Mouse (Mus musculus) embryonic facial prominence, embryonic 13.5 days (tissue): ENCODE data around the gene Ctdsp1. TPM values are rescaled to one million over a fixed set of nuclear protein-coding genes. Genes with fewer than 3 reads are reported as not detected.

Source experiments
- ATAC-seq: fragments of 200-750 bp; cut with Nextera tagmentation; 2 replicates; pipeline ENCODE4 v1.8.0; 2017; ENCODE audit warnings: low read depth; ENCODE audit not compliant: insufficient number of reproducible peaks, insufficient read depth, low FRiP score, low TSS enrichment
- H3K27ac ChIP-seq: fragments of 300-500 bp; sonication (generic); 2 replicates; pipeline ENCODE4 v1.5.1; 2015; ENCODE audit warnings: moderate library complexity, mild to moderate bottlenecking, inconsistent platforms
- H3K27me3 ChIP-seq: fragments of 300-500 bp; sonication (generic); 2 replicates; pipeline ENCODE4 v1.6.1; 2015; ENCODE audit warnings: mild to moderate bottlenecking, inconsistent platforms
- H3K36me3 ChIP-seq: fragments of 300-500 bp; sonication (generic); 2 replicates; pipeline ENCODE4 v1.6.1; 2015; ENCODE audit warnings: mild to moderate bottlenecking, inconsistent platforms
- H3K4me1 ChIP-seq: fragments of 300-500 bp; sonication (generic); 2 replicates; pipeline ENCODE4 v1.6.1; 2015; ENCODE audit warnings: inconsistent platforms
- H3K4me2 ChIP-seq: fragments of 300-500 bp; sonication (generic); 2 replicates; pipeline ENCODE4 v1.6.1; 2015; ENCODE audit warnings: moderate library complexity, mild to moderate bottlenecking, inconsistent platforms
- H3K4me3 ChIP-seq: fragments of 300-500 bp; sonication (generic); 2 replicates; pipeline ENCODE4 v1.5.1; 2015; ENCODE audit warnings: mild to moderate bottlenecking, inconsistent platforms
- H3K9ac ChIP-seq: fragments of 300-500 bp; sonication (generic); 2 replicates; pipeline ENCODE4 v1.6.1; 2015; ENCODE audit warnings: mild to moderate bottlenecking, inconsistent platforms
- H3K9me3 ChIP-seq: fragments of 300-500 bp; sonication (generic); 2 replicates; pipeline ENCODE4 v1.6.1; 2016; ENCODE audit warnings: inconsistent platforms
- WGBS: fragments of 180-500 bp; shearing (Covaris S2); methylation state at CpG from one replicate; pipeline ENCODE4 v1.1.7; 2015; ENCODE audit warnings: mixed read lengths; 5-methylcytosine and 5-hydroxymethylcytosine counted together
- polyA plus RNA-seq: library from polyadenylated mRNA; unstranded; fragments of >200 nt; fragmentation: Nextera tagmentation; extraction: Ambion mirVana; gene quantifications from 2 replicates; pipeline ENCODE4 v1.2.1, GENCODE M21; 2015

The Ctdsp1 gene
- polyA plus RNA-seq, 1 experiment from 2014 or later: 91.0 TPM

- Histone ChIP-seq H3K9me3 (no peaks in the 10 kb centered on the region), H3K4me3 (no peak within 1 kb of the TSS), H3K4me2 (peak within 1 kb of the TSS; percentile 7; the same call in 1 of the 2 replicates), H3K9ac (peak within 1 kb of the TSS; percentile 60), H3K4me1 (peaks cover 8% of the 10 kb centered on the region; the same call in 1 of the 2 replicates), H3K27me3 (no peaks in the 10 kb centered on the region), H3K27ac (0 out of 2 replicates have a peak within 1 kb of the TSS, but pooled peaks have one; percentile 22), H3K36me3 (no peaks in the 10 kb centered on the region)
- WGBS: 6% methylated on average over 2 of the region's 2 CpGs
- ATAC-seq: peak; percentile 68; the same call in 1 of the 2 replicates
These were observed 29.5 kb upstream of the Ctdsp1 start, which contains the start of gene Catip for GRCm38 (mm10) chr1:74361812-74362211. Gene Catip (plus strand): TSS chr1:74362108.

- H3K4me1 ChIP-seq: peaks cover 8% of the 10 kb centered on the region
- no peak overlapping the region for H3K4me3 ChIP-seq
- peak overlapping the region; percentile 60 for H3K9ac ChIP-seq
- 0 out of 2 replicates have a peak overlapping the region, but pooled peaks have one; percentile 22 for H3K27ac ChIP-seq
- peak overlapping the region; percentile 7; the same call in 1 of the 2 replicates for H3K4me2 ChIP-seq
- no peaks in the 10 kb centered on the region for H3K36me3 ChIP-seq
- no peaks in the 10 kb centered on the region for H3K27me3 ChIP-seq
- ATAC-seq: peak; percentile 29; the same call in 1 of the 2 replicates
- 61% methylated on average over 17 of the region's 17 CpGs for WGBS
- no peaks in the 10 kb centered on the region for H3K9me3 ChIP-seq
These were observed 28.7 kb upstream of the Ctdsp1 start for GRCm38 (mm10) chr1:74362325-74363229.

GRCm38 (mm10) chr1:74363437-74363836 is 27.9 kb upstream of the Ctdsp1 start:
- H3K9me3 ChIP-seq: no peaks in the 10 kb centered on the region
- WGBS: 62% methylated on average over 5 of the region's 5 CpGs
- no peaks in the 10 kb centered on the region for H3K36me3 ChIP-seq
- no peak overlapping the region for H3K27ac ChIP-seq
- ATAC-seq: no peak
- H3K4me2 ChIP-seq: no peak overlapping the region
- H3K27me3 ChIP-seq: no peaks in the 10 kb centered on the region
- H3K9ac ChIP-seq: peak overlapping the region; percentile 27; the same call in 1 of the 2 replicates
- peaks cover 14% of the 10 kb centered on the region for H3K4me1 ChIP-seq
- H3K4me3 ChIP-seq: no peak overlapping the region

GRCm38 (mm10) chr1:74364270-74364669 is 27.0 kb upstream of the Ctdsp1 start:
- H3K27me3 ChIP-seq: no peaks in the 10 kb centered on the region
- WGBS: 77% methylated on average over 8 of the region's 8 CpGs
- no peak for ATAC-seq

GRCm38 (mm10) chr1:74367886-74368645 is 23.2 kb upstream of the Ctdsp1 start:
- H3K4me2 ChIP-seq: peak overlapping the region; percentile 71
- no peaks in the 10 kb centered on the region for H3K36me3 ChIP-seq
- no peaks in the 10 kb centered on the region for H3K27me3 ChIP-seq
- no peak overlapping the region for H3K27ac ChIP-seq
- peaks cover 9% of the 10 kb centered on the region for H3K4me1 ChIP-seq
- ATAC-seq: peak; percentile 60; the same call in 1 of the 2 replicates
- peak overlapping the region; percentile 71 for H3K9ac ChIP-seq
- peak overlapping the region; percentile 41 for H3K4me3 ChIP-seq
- H3K9me3 ChIP-seq: no peaks in the 10 kb centered on the region
- WGBS: 16% methylated on average over 34 of the region's 34 CpGs

More at GRCm38 (mm10) chr1:74364270-74364669, 27.0 kb upstream of the Ctdsp1 start:
- H3K9ac ChIP-seq: no peak overlapping the region
- H3K27ac ChIP-seq: no peak overlapping the region
- no peak overlapping the region for H3K4me2 ChIP-seq
- no peaks in the 10 kb centered on the region for H3K9me3 ChIP-seq
- H3K4me1 ChIP-seq: peaks cover 14% of the 10 kb centered on the region
- no peak overlapping the region for H3K4me3 ChIP-seq
- H3K36me3 ChIP-seq: no peaks in the 10 kb centered on the region

- Histone ChIP-seq H3K4me2 (no peak overlapping the region), H3K9me3 (no peaks in the 10 kb centered on the region), H3K4me3 (no peak overlapping the region), H3K4me1 (peaks cover 9% of the 10 kb centered on the region), H3K36me3 (no peaks in the 10 kb centered on the region), H3K9ac (no peak overlapping the region; the same call in 1 of the 2 replicates), H3K27ac (no peak overlapping the region), H3K27me3 (no peaks in the 10 kb centered on the region)
- 55% methylated on average over 4 of the region's 4 CpGs for WGBS
- ATAC-seq: no peak
These were observed 21.3 kb upstream of the Ctdsp1 start for GRCm38 (mm10) chr1:74370040-74370439.

GRCm38 (mm10) chr1:74373372-74373771 is 17.9 kb upstream of the Ctdsp1 start:
- peaks cover 9% of the 10 kb centered on the region for H3K4me1 ChIP-seq
- ATAC-seq: no peak
- H3K9me3 ChIP-seq: no peaks in the 10 kb centered on the region
- H3K36me3 ChIP-seq: no peaks in the 10 kb centered on the region
- no peak overlapping the region for H3K4me2 ChIP-seq
- no peak overlapping the region for H3K4me3 ChIP-seq
- H3K27me3 ChIP-seq: no peaks in the 10 kb centered on the region
- no peak overlapping the region for H3K9ac ChIP-seq
- H3K27ac ChIP-seq: no peak overlapping the region
- 72% methylated on average over 4 of the region's 4 CpGs for WGBS

GRCm38 (mm10) chr1:74374980-74375379 is 16.3 kb upstream of the Ctdsp1 start, which contains the start of gene Slc11a1:
Gene Slc11a1 (plus strand): TSS chr1:74375195.
- H3K4me3 ChIP-seq: no peak within 1 kb of the TSS
- H3K27ac ChIP-seq: no peak within 1 kb of the TSS
- H3K36me3 ChIP-seq: no peaks in the 10 kb centered on the region
- no peak for ATAC-seq
- H3K27me3 ChIP-seq: no peaks in the 10 kb centered on the region
- no peaks in the 10 kb centered on the region for H3K9me3 ChIP-seq
- 74% methylated on average over 8 of the region's 8 CpGs for WGBS
- peaks cover 8% of the 10 kb centered on the region for H3K4me1 ChIP-seq
- no peak within 1 kb of the TSS for H3K4me2 ChIP-seq
- no peak within 1 kb of the TSS for H3K9ac ChIP-seq

GRCm38 (mm10) chr1:74375561-74375960 is 15.7 kb upstream of the Ctdsp1 start:
- WGBS: 79% methylated on average over 10 of the region's 10 CpGs
- no peak overlapping the region for H3K27ac ChIP-seq
- H3K9me3 ChIP-seq: no peaks in the 10 kb centered on the region
- no peak overlapping the region for H3K4me2 ChIP-seq
- peaks cover 6% of the 10 kb centered on the region for H3K4me1 ChIP-seq
- ATAC-seq: no peak
- H3K27me3 ChIP-seq: no peaks in the 10 kb centered on the region
- no peak overlapping the region for H3K4me3 ChIP-seq
- no peaks in the 10 kb centered on the region for H3K36me3 ChIP-seq
- no peak overlapping the region for H3K9ac ChIP-seq

- ATAC-seq: no peak
- H3K27ac ChIP-seq: no peak overlapping the region
- H3K27me3 ChIP-seq: no peaks in the 10 kb centered on the region
- H3K4me3 ChIP-seq: no peak overlapping the region
- 76% methylated on average over 4 of the region's 4 CpGs for WGBS
- H3K9me3 ChIP-seq: no peaks in the 10 kb centered on the region
- no peak overlapping the region for H3K4me2 ChIP-seq
- no peaks in the 10 kb centered on the region for H3K36me3 ChIP-seq
- peaks cover 6% of the 10 kb centered on the region for H3K4me1 ChIP-seq
- H3K9ac ChIP-seq: no peak overlapping the region
These were observed 14.9 kb upstream of the Ctdsp1 start for GRCm38 (mm10) chr1:74376396-74376795.

GRCm38 (mm10) chr1:74379058-74379504 is 12.2 kb upstream of the Ctdsp1 start:
- no peak overlapping the region for H3K4me2 ChIP-seq
- no peak overlapping the region for H3K4me3 ChIP-seq
- H3K9ac ChIP-seq: no peak overlapping the region
- no peaks in the 10 kb centered on the region for H3K36me3 ChIP-seq
- no peaks in the 10 kb centered on the region for H3K9me3 ChIP-seq
- H3K27me3 ChIP-seq: no peaks in the 10 kb centered on the region
- ATAC-seq: no peak
- WGBS: 75% methylated on average over 7 of the region's 7 CpGs
- H3K27ac ChIP-seq: no peak overlapping the region
- peaks cover 6% of the 10 kb centered on the region for H3K4me1 ChIP-seq
